In genomic region chr19:27364521-27364931, GRCm38 (mm10) we compare ENCODE assay signal across 9 mouse cellular contexts. TPM values are rescaled to one million over a fixed set of nuclear protein-coding genes. Genes with fewer than 3 reads are reported as not detected.
DNase-seq lines count a peak whose midpoint lies in the region; ATAC-seq and TF ChIP-seq lines count a peak whose summit lies in the region.
"Had no signal": no experiment of that assay in that cellular context is flagged by ENCODE, and none has a peak within 500 bp of the region (broad histone marks: within the 10 kb centered on the region; RNA-seq: fewer than 3 reads in every experiment).

No protein-coding gene starts in this region.

- no peaks in the 10 kb centered on the region for H3K36me3 ChIP-seq in hindbrain, embryonic 14.5 days (replicated peaks; ENCODE audit: control insufficient read depth, insufficient read depth)
- H3K36me3 ChIP-seq in liver, adult 2 months (ENCODE audit: control insufficient read depth, insufficient read depth, low read length), result no peaks in the 10 kb centered on the region
- H3K36me3 ChIP-seq in neural tube, embryonic 12.5 days, result no peaks in the 10 kb centered on the region

- H3K9ac ChIP-seq in hindbrain, embryonic 14.5 days, result 0 out of 2 replicates have a peak overlapping the region, but pooled peaks have one; percentile 20
- H3K9ac ChIP-seq in liver, adult 2 months (ENCODE audit: low read depth, low read length), result no peak overlapping the region
- 0 out of 2 replicates have a peak overlapping the region, but pooled peaks have one; percentile 1 for H3K9ac ChIP-seq in neural tube, embryonic 12.5 days

- 16% methylated on average over 8 of the region's 8 CpGs for WGBS in hindbrain, embryonic 14.5 days
- WGBS in liver, adult 2 months, result 6% methylated on average over 8 of the region's 8 CpGs
- WGBS in neural tube, embryonic 12.5 days, result 6% methylated on average over 8 of the region's 8 CpGs

- no peaks in the 10 kb centered on the region; the same call in 1 of the 2 replicates for H3K9me3 ChIP-seq in hindbrain, embryonic 14.5 days (ENCODE audit: control insufficient read depth, low read length)
- H3K9me3 ChIP-seq in neural tube, embryonic 12.5 days, result no peaks in the 10 kb centered on the region

- 0 out of 2 replicates have a peak, but pooled peaks cover 5% of the 10 kb centered on the region for H3K4me1 ChIP-seq in hindbrain, embryonic 14.5 days (replicated peaks; ENCODE audit: control insufficient read depth, insufficient read depth, low read length)
- peaks cover 3% of the 10 kb centered on the region for H3K4me1 ChIP-seq in liver, adult 2 months (ENCODE audit: control insufficient read depth, insufficient read depth, low read length)
- peaks cover 6% of the 10 kb centered on the region; the same call in 1 of the 2 replicates for H3K4me1 ChIP-seq in neural tube, embryonic 12.5 days

- no peak overlapping the region for H3K4me3 ChIP-seq in hindbrain, embryonic 14.5 days (replicated peaks; ENCODE audit: low read length)
- 0 out of 2 replicates have a peak overlapping the region, but pooled peaks have one; percentile 15 for H3K4me3 ChIP-seq in liver, adult 2 months (ENCODE audit: insufficient read depth, low read depth, low read length)
- H3K4me3 ChIP-seq in neural tube, embryonic 12.5 days, result no peak overlapping the region

- H3K4me2 ChIP-seq in hindbrain, embryonic 14.5 days (replicated peaks), result peak overlapping the region; percentile 38
- peak overlapping the region; percentile 47 for H3K4me2 ChIP-seq in neural tube, embryonic 12.5 days (replicated peaks)

- ATAC-seq in hindbrain, embryonic 14.5 days (ENCODE audit: low FRiP score), result no peak
- peak; percentile 58; the same call in 1 of the 2 replicates for ATAC-seq in neural tube, embryonic 12.5 days (ENCODE audit: low FRiP score, low read depth)
- ATAC-seq in inflammation-experienced regulatory T-cells, adult 6 months, result no peak

- no peak overlapping the region for H3K27ac ChIP-seq in hindbrain, embryonic 14.5 days
- H3K27ac ChIP-seq in liver, adult 2 months (replicated peaks; ENCODE audit: insufficient read depth, low read depth, low read length), result no peak overlapping the region
- no peak overlapping the region for H3K27ac ChIP-seq in neural tube, embryonic 12.5 days

- DNase-seq in cerebellum, postnatal 10 days, result peak; percentile 14 to 25
- DNase-seq in cerebellum, adult 9-11 months, result no peak
- peak; percentile 46 for DNase-seq in forelimb bud, embryonic 11.5 days (ENCODE audit: low read depth, low spot score)
- no peak for DNase-seq in hindbrain, embryonic 14.5 days (ENCODE audit: low spot score)
- peak; percentile 18 for DNase-seq in liver, adult 2 months (ENCODE audit: extremely low read depth, low read depth, low spot score)
- no peak for DNase-seq in left cerebral cortex, adult 9 months (ENCODE audit: low spot score in 2 of 2)

- no peak for TF ChIP-seq POLR2A in liver, adult 2 months (IDR thresholded peaks at IDR 0.05; ENCODE audit: extremely low read depth, insufficient read depth, low read length)

- H3K79me2 ChIP-seq in liver, adult 2 months (ENCODE audit: control insufficient read depth, insufficient read depth, low read length), result no peaks in the 10 kb centered on the region

- H3K27me3 ChIP-seq in hindbrain, embryonic 14.5 days (ENCODE audit: control insufficient read depth, insufficient read depth, low read length), result no peaks in the 10 kb centered on the region
- no peaks in the 10 kb centered on the region for H3K27me3 ChIP-seq in liver, adult 2 months (ENCODE audit: control insufficient read depth, insufficient read depth, low read length)
- no peaks in the 10 kb centered on the region for H3K27me3 ChIP-seq in neural tube, embryonic 12.5 days (replicated peaks)

- no peak for TF ChIP-seq CTCF in liver, adult 2 months (IDR thresholded peaks at IDR 0.05; ENCODE audit: low read depth, low read length)

RNA-seq across cellular contexts. Expression of gene Kcnv2, which starts 42.1 kb away (rescaled TPM):
- 0.05 and 0.10 TPM in 2 replicates for polyA plus RNA-seq in hindbrain, embryonic 14.5 days (2014; fragmentation: Nextera tagmentation; extraction: Ambion mirVana)
- total RNA-seq in liver, adult 2 months (2014; rRNA removed), result not detected in 2 replicates
- polyA plus RNA-seq in liver, adult 2 months (2012; rRNA removed), result not detected in 2 replicates
- polyA plus RNA-seq in neural tube, embryonic 12.5 days (2016; fragmentation: Nextera tagmentation; extraction: Ambion mirVana), result 0.09 TPM in 1 of 2 replicates, not detected in the other
- not detected for polyA plus RNA-seq in inflammation-experienced regulatory T-cells, adult 6 months (2017; shearing (Covaris generic))
- polyA plus RNA-seq: gonadal fat pad, adult 2 months had no signal

Comparison
In these comparisons a context has a peak if more than half of its experiments do, and no peak if none do; other contexts are left out.
1. DNase-seq: peak in cerebellum, postnatal 10 days (2 of 2), forelimb bud, embryonic 11.5 days (single experiment) and liver, adult 2 months (single experiment); none in cerebellum, adult 9-11 months (single experiment), hindbrain, embryonic 14.5 days (single experiment) and left cerebral cortex, adult 9 months (0 of 2).